Mouse (Mus musculus) 3T3-L1 (cell line): Measurements from ENCODE around the gene Rpl32.

ENCODE experiments used
- DNase-seq: peaks from one replicate; pipeline ENCODE4 v3.0.0-alpha.2; 2015; ENCODE audit warnings: low read depth, low spot score

The Rpl32 gene

DNA sequence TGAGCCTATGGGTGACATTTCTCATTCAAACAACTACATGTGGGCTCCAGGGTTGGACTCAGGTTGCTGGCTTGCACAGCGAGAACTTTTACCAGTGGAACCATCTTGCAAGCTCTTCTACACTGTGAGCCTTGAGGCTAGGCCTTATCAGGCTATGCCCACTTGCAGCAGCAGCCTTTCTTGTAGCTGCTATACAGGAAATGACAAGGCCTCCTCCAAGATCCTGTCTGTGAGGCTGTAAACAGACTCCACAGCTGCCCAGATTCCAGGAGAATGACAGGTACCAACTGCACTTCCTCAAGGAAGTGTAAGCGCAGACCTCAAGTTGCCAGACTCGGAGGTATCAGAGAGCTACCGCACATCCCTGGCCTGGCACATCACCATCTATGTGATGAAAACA, 40.3 kb downstream of the Rpl32 start:
- DNase-seq: peak; percentile 33

DNA sequence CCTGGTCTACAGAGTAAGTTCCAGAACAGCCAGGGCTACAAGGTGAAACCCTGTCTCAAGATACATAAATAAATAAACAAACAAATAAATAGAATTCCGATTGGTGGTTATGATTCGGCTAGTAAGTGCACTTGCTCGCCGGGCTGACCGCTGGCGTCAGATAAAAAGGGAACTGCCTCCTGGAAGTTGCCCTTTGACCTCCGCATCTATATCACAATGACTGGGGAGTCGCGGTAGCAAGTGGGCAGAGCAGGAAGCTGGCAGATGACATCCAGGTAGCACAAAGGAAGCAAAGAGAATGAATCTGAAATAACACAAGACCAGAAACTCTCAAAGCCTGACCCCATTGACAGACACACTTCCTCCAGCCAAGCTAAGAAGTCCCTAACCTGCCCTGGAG, 41.2 kb downstream of the Rpl32 start:
- no peak for DNase-seq

DNA sequence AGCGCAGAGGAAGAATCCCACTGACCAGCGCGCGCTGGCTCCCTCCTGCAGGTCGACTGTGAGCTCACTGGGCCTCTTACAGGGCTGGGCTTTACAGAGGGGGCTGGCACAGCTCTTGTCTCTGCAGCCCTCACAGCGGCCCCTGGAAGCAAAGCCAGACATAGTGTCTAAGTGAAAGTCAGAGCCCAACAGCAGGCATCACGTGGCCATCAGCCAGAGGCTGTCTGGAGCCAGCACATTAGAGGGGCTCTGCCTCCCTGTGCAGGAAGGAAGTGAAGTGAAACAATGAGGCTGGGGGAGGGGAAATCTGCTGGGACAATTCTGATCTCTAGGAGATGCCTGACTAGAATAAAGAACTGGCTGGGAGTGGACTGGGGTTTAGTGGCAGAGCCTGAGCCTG, 44.4 kb downstream of the Rpl32 start:
- DNase-seq: peak; percentile 46

DNA sequence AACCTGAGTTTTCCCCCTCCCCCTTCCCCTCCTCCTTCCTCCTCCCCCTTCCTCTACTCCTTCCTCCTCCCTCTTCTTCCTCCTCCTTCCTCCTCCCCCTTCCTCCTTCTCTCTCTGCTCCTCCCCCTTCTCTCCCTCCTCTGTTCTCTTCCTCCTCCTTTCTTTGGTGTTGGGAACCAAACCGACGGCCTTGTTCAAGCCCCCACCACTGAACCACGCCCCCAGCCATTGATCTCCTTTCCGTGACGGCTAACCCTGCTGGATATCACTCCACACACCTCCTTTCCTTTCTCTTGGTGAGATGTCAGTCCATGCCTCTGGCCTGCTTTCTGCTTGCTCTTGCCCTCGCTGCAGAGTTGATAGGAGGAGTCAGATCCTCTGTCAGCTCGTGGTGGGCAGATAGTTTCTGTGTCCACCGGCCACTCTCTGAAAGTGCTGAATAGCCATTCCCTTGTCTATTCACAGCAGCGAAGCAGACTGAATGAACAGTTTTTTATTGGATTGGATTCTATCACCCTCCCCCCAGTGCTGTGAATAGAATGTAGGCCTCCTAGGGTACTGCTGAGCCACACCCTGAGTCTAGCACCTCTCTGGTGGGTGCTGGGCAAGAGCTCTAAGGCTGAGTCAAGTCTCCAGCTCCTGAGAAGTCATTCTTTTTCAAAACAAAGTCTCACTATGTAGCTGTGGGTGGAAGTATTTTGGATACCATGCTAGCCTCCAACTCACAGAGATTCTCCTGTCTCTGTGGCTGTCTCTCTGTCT, 46.4 kb downstream of the Rpl32 start, which contains the start of gene Tmem40:
TSS of gene Tmem40 (minus strand) at position 416 of the 762 bp plus-strand sequence.
- DNase-seq: peak; percentile 13

DNA sequence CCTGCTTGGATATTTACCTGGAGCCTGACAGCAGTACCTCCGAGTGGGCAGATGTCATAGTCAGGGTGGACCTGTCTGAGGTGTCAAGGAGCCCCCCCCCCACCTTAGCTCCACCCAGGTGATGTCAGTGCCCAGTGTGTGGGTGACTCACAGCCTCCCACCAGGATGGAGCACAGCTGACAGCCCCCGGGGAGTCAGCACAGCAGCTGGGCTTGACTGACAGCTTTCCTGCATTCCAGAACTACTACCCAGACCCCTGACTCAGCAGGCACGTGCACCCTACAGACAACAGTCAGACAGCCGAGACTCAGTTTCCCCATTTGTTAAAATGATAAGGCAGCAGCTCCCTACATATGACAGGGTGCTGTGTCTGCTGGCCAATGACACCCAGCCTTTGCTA, 47.6 kb downstream of the Rpl32 start:
- DNase-seq: peak; percentile 64

DNA sequence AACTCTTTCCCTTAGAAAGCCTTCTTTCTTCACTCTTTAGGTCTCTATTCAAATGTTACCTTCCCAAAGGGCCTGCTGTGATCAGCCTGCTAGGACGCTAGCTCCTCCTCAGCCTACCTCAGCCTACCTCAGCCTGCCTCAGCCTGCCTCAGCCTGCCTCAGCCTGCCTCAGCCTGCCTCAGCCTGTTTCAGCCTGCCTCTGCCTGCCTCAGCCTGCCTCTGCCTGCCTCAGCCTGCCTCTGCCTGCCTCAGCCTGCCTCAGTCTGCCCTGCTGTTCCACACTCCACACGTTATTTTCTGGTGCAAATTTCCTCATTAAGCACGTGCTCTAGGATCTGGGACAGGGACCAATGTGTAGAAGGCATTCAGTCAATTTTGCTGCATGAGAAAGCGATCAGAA, 48.4 kb downstream of the Rpl32 start:
- no peak for DNase-seq

DNA sequence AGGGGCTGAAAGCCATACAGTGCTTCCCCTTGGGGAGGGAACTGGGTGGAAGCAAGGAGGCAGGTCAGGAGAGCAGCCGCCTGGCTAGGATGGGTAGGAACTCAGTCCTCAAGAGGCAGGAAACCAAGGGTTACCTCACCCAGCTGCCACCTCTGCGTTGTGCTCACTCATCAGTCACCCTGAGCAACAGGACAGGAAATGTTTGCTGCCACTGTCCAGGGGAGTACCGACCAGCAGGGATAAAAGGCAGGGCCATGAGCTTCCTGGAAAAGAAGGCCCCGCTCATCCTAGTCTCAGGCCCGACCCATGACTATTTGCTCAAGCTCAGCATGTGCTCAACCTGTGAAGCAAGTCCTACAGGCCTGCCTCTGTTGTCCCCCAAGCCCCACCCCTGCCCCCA, 49.1 kb downstream of the Rpl32 start:
- peak; percentile 28 for DNase-seq

DNA sequence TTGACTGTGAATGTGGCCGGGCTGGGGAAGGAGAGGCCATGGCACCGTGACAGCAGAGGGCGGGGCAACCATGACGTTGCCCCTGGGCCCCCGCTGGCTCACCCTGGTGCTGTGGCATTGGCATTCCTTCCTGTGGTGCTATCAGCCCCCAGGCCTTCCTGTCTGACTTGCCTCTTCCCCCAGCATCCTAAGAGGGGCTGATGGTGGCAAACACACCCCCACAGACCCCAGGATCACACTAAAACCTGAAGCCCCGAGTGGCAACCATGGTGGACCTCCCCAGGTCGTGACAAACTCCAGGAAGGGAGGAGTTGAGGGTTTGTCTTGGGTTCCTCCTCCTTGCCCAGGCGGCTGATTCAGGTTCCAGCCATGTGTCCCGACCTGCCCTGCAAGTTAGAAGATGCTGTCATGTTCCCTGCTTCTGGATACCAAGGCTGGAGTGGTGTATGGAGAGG, 49.5 kb downstream of the Rpl32 start:
- DNase-seq: no peak

DNA sequence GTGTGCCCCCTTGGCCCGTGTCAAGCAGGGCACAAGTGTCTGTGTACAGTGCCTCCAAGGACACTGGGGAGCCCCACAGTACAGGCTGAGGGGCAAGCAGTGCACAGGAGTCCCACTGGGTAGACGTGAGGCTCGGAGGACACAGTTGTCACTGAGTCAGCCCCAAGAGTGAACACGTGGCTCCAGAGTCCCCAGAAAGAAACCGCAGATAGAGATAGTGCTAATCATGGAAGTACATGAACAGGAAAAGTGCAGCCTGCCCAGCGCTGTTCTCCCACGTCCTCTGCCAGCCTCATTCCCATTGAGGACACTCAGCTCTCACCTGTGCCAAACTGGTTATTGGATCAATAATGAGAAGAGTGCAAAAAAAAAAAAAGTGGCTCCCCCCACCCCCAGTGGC, 53.0 kb downstream of the Rpl32 start:
- no peak for DNase-seq
